Mouse (Mus musculus) liver, embryonic 15.5 days (tissue): ENCODE data around the gene Car10. TPM values are rescaled to one million over a fixed set of nuclear protein-coding genes. Genes with fewer than 3 reads are reported as not detected.

Source experiments
- ATAC-seq: fragments of 200-750 bp; cut with Nextera tagmentation; 2 replicates; pipeline ENCODE4 v1.8.0; 2017; ENCODE audit warnings: moderate number of reproducible peaks, mild to moderate bottlenecking, moderate library complexity; ENCODE audit not compliant: insufficient read depth
- H3K27ac ChIP-seq: fragments of 300-500 bp; sonication (generic); replicated peaks from 2 replicates; pipeline ENCODE4 v1.5.1; 2015; ENCODE audit warnings: mild to moderate bottlenecking, inconsistent platforms
- H3K27me3 ChIP-seq: fragments of 300-500 bp; sonication (generic); 2 replicates; pipeline ENCODE4 v1.6.1; 2015; ENCODE audit warnings: mild to moderate bottlenecking, inconsistent platforms
- H3K36me3 ChIP-seq: fragments of 300-500 bp; sonication (generic); replicated peaks from 2 replicates; pipeline ENCODE4 v1.6.1; 2015; ENCODE audit warnings: moderate library complexity, mild to moderate bottlenecking, inconsistent platforms
- H3K4me1 ChIP-seq: fragments of 300-500 bp; sonication (generic); replicated peaks from 2 replicates; pipeline ENCODE4 v1.6.1; 2015; ENCODE audit warnings: inconsistent platforms
- H3K4me2 ChIP-seq: fragments of 300-500 bp; sonication (generic); 2 replicates; pipeline ENCODE4 v1.6.1; 2015; ENCODE audit warnings: moderate library complexity, mild to moderate bottlenecking, inconsistent platforms
- H3K4me3 ChIP-seq: fragments of 300-500 bp; sonication (generic); replicated peaks from 2 replicates; pipeline ENCODE4 v1.5.1; 2015; ENCODE audit warnings: mild to moderate bottlenecking, inconsistent platforms
- H3K9ac ChIP-seq: fragments of 300-500 bp; sonication (generic); 2 replicates; pipeline ENCODE4 v1.6.1; 2015; ENCODE audit warnings: moderate library complexity, mild to moderate bottlenecking, inconsistent platforms
- H3K9me3 ChIP-seq: fragments of 300-500 bp; sonication (generic); replicated peaks from 2 replicates; pipeline ENCODE4 v1.6.1; 2016; ENCODE audit warnings: inconsistent platforms
- WGBS: fragments of 180-500 bp; shearing (Covaris S2); methylation state at CpG from one replicate; pipeline ENCODE4 v1.1.7; 2015; ENCODE audit warnings: mixed read lengths; ENCODE audit not compliant: insufficient replicate concordance; 5-methylcytosine and 5-hydroxymethylcytosine counted together
- polyA plus RNA-seq: library from polyadenylated mRNA; unstranded; fragments of >200 nt; fragmentation: Nextera tagmentation; extraction: Ambion mirVana; gene quantifications from 2 replicates; pipeline ENCODE4 v1.2.1, GENCODE M21; 2015

Gene Car10
- polyA plus RNA-seq, 1 experiment from 2014 or later: not detected

- H3K36me3 ChIP-seq: no peaks in the 10 kb centered on the region
- no peak for ATAC-seq
- no peaks in the 10 kb centered on the region for H3K9me3 ChIP-seq
- no peak overlapping the region for H3K9ac ChIP-seq
- no peak overlapping the region for H3K4me3 ChIP-seq
- H3K4me1 ChIP-seq: no peaks in the 10 kb centered on the region
- H3K27me3 ChIP-seq: no peaks in the 10 kb centered on the region
- H3K27ac ChIP-seq: no peak overlapping the region
- H3K4me2 ChIP-seq: no peak overlapping the region
- WGBS: 58% methylated on average over 5 of the region's 5 CpGs
These were observed 403.8 kb downstream of the Car10 start for GRCm38 (mm10) chr11:93501671-93502070.

DNA sequence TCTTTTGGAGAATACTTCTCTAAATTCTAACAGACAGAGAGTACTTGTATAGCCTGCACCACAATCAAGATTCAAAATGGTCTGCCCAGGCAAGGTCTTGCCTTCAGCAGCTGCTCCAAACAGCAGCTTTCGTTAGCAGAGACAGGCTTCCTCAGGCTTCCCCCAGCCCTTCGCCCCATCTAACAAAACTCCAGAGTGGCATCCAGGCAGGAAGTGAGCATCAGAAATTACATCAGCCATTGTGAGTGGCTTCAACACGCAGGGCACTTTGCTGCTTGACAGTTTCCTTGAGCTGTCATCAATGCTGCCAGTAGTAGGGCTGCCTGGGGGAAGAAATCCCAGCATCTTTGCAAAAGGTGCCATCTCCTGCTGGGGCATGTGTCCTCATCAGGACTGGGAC is 405.0 kb downstream of the Car10 start:
- Histone ChIP-seq H3K4me3 (no peak overlapping the region), H3K27me3 (no peaks in the 10 kb centered on the region), H3K9ac (no peak overlapping the region), H3K4me1 (no peaks in the 10 kb centered on the region), H3K36me3 (no peaks in the 10 kb centered on the region), H3K4me2 (no peak overlapping the region), H3K9me3 (no peaks in the 10 kb centered on the region), H3K27ac (no peak overlapping the region)
- no peak for ATAC-seq
- WGBS: 24% methylated on average over 3 of the region's 3 CpGs

- Histone ChIP-seq H3K4me1 (no peaks in the 10 kb centered on the region), H3K4me2 (no peak overlapping the region), H3K27me3 (no peaks in the 10 kb centered on the region), H3K9me3 (no peaks in the 10 kb centered on the region), H3K9ac (no peak overlapping the region), H3K36me3 (no peaks in the 10 kb centered on the region), H3K4me3 (no peak overlapping the region), H3K27ac (no peak overlapping the region)
- 15% methylated on average over 2 of the region's 2 CpGs for WGBS
- ATAC-seq: no peak
These were observed 405.6 kb downstream of the Car10 start for GRCm38 (mm10) chr11:93503469-93503868.

GRCm38 (mm10) chr11:93509527-93510235 is 411.9 kb downstream of the Car10 start:
- WGBS: 61% methylated on average over 11 of the region's 11 CpGs

GRCm38 (mm10) chr11:93512843-93513242 is 415.0 kb downstream of the Car10 start:
- no peak for ATAC-seq
- H3K9ac ChIP-seq: no peak overlapping the region
- no peak overlapping the region for H3K4me3 ChIP-seq
- H3K36me3 ChIP-seq: no peaks in the 10 kb centered on the region
- no peaks in the 10 kb centered on the region for H3K4me1 ChIP-seq
- no peaks in the 10 kb centered on the region for H3K27me3 ChIP-seq
- no peak overlapping the region for H3K4me2 ChIP-seq
- WGBS: 65% methylated on average over 2 of the region's 2 CpGs
- no peaks in the 10 kb centered on the region for H3K9me3 ChIP-seq
- no peak overlapping the region for H3K27ac ChIP-seq

More at GRCm38 (mm10) chr11:93509527-93510235, 411.9 kb downstream of the Car10 start:
- H3K27ac ChIP-seq: no peak overlapping the region
- H3K9ac ChIP-seq: no peak overlapping the region
- no peak for ATAC-seq
- H3K4me2 ChIP-seq: no peak overlapping the region
- H3K4me3 ChIP-seq: no peak overlapping the region
- no peaks in the 10 kb centered on the region for H3K27me3 ChIP-seq
- H3K4me1 ChIP-seq: no peaks in the 10 kb centered on the region
- no peaks in the 10 kb centered on the region for H3K9me3 ChIP-seq
- H3K36me3 ChIP-seq: no peaks in the 10 kb centered on the region

- 21% methylated on average over 2 of the region's 2 CpGs for WGBS
- no peak for ATAC-seq
- no peak overlapping the region for H3K4me2 ChIP-seq
These were observed 416.6 kb downstream of the Car10 start for GRCm38 (mm10) chr11:93514396-93514795.

GRCm38 (mm10) chr11:93515566-93515965 is 417.7 kb downstream of the Car10 start:
- no peaks in the 10 kb centered on the region for H3K27me3 ChIP-seq
- H3K36me3 ChIP-seq: no peaks in the 10 kb centered on the region
- H3K4me1 ChIP-seq: no peaks in the 10 kb centered on the region
- 62% methylated on average over 6 of the region's 6 CpGs for WGBS
- no peak overlapping the region for H3K9ac ChIP-seq
- no peak overlapping the region for H3K4me2 ChIP-seq
- no peak for ATAC-seq
- no peak overlapping the region for H3K4me3 ChIP-seq
- no peaks in the 10 kb centered on the region for H3K9me3 ChIP-seq
- H3K27ac ChIP-seq: no peak overlapping the region

More at GRCm38 (mm10) chr11:93514396-93514795, 416.6 kb downstream of the Car10 start:
- Histone ChIP-seq H3K9me3 (no peaks in the 10 kb centered on the region), H3K27me3 (no peaks in the 10 kb centered on the region), H3K4me3 (no peak overlapping the region), H3K4me1 (no peaks in the 10 kb centered on the region), H3K36me3 (no peaks in the 10 kb centered on the region), H3K27ac (no peak overlapping the region), H3K9ac (no peak overlapping the region)

GRCm38 (mm10) chr11:93516216-93516615 is 418.4 kb downstream of the Car10 start:
- ATAC-seq: no peak
- Histone ChIP-seq H3K9ac (no peak overlapping the region), H3K4me2 (no peak overlapping the region), H3K4me3 (no peak overlapping the region), H3K9me3 (no peaks in the 10 kb centered on the region), H3K27ac (no peak overlapping the region), H3K36me3 (no peaks in the 10 kb centered on the region), H3K4me1 (no peaks in the 10 kb centered on the region), H3K27me3 (no peaks in the 10 kb centered on the region)
- 68% methylated on average over 9 of the region's 9 CpGs for WGBS

GRCm38 (mm10) chr11:93516946-93517345 is 419.1 kb downstream of the Car10 start:
- no peaks in the 10 kb centered on the region for H3K9me3 ChIP-seq
- H3K4me2 ChIP-seq: no peak overlapping the region
- no peak overlapping the region for H3K4me3 ChIP-seq
- no peak overlapping the region for H3K27ac ChIP-seq
- H3K4me1 ChIP-seq: no peaks in the 10 kb centered on the region
- H3K9ac ChIP-seq: no peak overlapping the region
- 19% methylated on average over 2 of the region's 2 CpGs for whole genome bisulfite sequencing
- H3K36me3 ChIP-seq: no peaks in the 10 kb centered on the region
- H3K27me3 ChIP-seq: no peaks in the 10 kb centered on the region
- no peak for ATAC-seq

- Histone ChIP-seq H3K27me3 (no peaks in the 10 kb centered on the region), H3K9me3 (no peaks in the 10 kb centered on the region), H3K9ac (no peak overlapping the region), H3K4me3 (no peak overlapping the region), H3K4me1 (no peaks in the 10 kb centered on the region), H3K27ac (no peak overlapping the region), H3K4me2 (no peak overlapping the region), H3K36me3 (no peaks in the 10 kb centered on the region)
- ATAC-seq: no peak
- WGBS: 37% methylated on average over 3 of the region's 3 CpGs
These were observed 424.7 kb downstream of the Car10 start for GRCm38 (mm10) chr11:93522501-93522900.

GRCm38 (mm10) chr11:93525921-93526320 is 428.1 kb downstream of the Car10 start:
- no peaks in the 10 kb centered on the region for H3K9me3 ChIP-seq
- H3K4me1 ChIP-seq: no peaks in the 10 kb centered on the region
- 69% methylated on average over 3 of the region's 3 CpGs for WGBS
- no peak for ATAC-seq
- H3K4me2 ChIP-seq: no peak overlapping the region
- no peaks in the 10 kb centered on the region for H3K27me3 ChIP-seq
- no peak overlapping the region for H3K4me3 ChIP-seq
- no peak overlapping the region for H3K27ac ChIP-seq
- H3K36me3 ChIP-seq: no peaks in the 10 kb centered on the region
- no peak overlapping the region for H3K9ac ChIP-seq
